Mouse (Mus musculus) embryonic fibroblast, embryonic 13.5 days (primary cell): Measurements from ENCODE around the gene Rapgef4. TPM values are rescaled to one million over a fixed set of nuclear protein-coding genes. Genes with fewer than 3 reads are reported as not detected.

ENCODE experiments used
- H3K27ac ChIP-seq: 2 replicates; pipeline ENCODE4 v1.5.1; 2012; ENCODE audit warnings: low read length, control low read depth, inconsistent platforms; ENCODE audit not compliant: insufficient read depth
- H3K4me1 ChIP-seq: 2 replicates; pipeline ENCODE4 v1.6.1; 2011; ENCODE audit warnings: low read length; ENCODE audit not compliant: control insufficient read depth, insufficient read depth
- H3K4me3 ChIP-seq: 2 replicates; pipeline ENCODE4 v1.5.1; 2011; ENCODE audit warnings: mild to moderate bottlenecking, control low read depth, low read length; ENCODE audit not compliant: insufficient read depth
- CTCF ChIP-seq: IDR thresholded peaks from 2 replicates; pipeline ENCODE4 v1.5.1; 2011; ENCODE audit warnings: mild to moderate bottlenecking, control low read depth, low read length, moderate library complexity, borderline replicate concordance; ENCODE audit not compliant: insufficient read depth
- POLR2A ChIP-seq: IDR thresholded peaks from 2 replicates; pipeline ENCODE4 v1.6.1; 2011; ENCODE audit warnings: low read depth, mild to moderate bottlenecking, control low read depth, low read length, moderate library complexity
- polyA plus RNA-seq: library from polyadenylated mRNA; stranded (reverse); fragments of >200 nt; gene quantifications from 2 replicates; pipeline ENCODE4 v1.2.4, GENCODE M21; 2011; ENCODE audit warnings: low read depth; ENCODE audit not compliant: missing spikeins, insufficient read length

The Rapgef4 gene
- polyA plus RNA-seq, 1 experiment = not detected

- Histone ChIP-seq H3K4me3 (no peak overlapping the region), H3K4me1 (no peaks in the 10 kb centered on the region), H3K27ac (no peak overlapping the region)
- no peak for TF ChIP-seq CTCF
- TF ChIP-seq POLR2A = no peak
Observed at GRCm38 (mm10) chr2:72242910-72243675, 262.1 kb downstream of the Rapgef4 start.

GRCm38 (mm10) chr2:72245631-72246030, 264.6 kb downstream of the Rapgef4 start:
- no peak overlapping the region for H3K27ac ChIP-seq
- TF ChIP-seq POLR2A (no peak), CTCF (no peak)
- H3K4me3 ChIP-seq = no peak overlapping the region
- no peaks in the 10 kb centered on the region for H3K4me1 ChIP-seq

DNA sequence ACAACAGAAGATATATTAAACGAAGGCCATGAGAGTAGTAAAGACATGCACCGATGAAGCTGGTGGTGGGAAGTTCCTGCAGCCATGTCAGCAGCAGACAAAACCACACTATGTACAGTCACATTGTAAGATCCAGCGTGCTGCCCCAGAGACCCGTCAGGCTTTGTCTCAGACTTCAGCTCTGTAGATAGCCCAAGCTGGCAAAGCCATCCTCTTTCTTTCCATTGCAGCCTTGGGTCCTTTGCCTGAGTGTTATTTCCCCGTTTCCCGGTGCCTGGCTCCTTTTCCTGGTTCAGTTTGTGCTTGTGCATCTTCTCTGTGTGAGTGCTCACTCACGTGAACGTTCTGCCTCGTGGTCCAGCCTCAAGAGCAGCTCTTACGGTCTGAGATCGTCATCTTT, 265.3 kb downstream of the Rapgef4 start:
- Histone ChIP-seq H3K27ac (no peak overlapping the region), H3K4me1 (no peaks in the 10 kb centered on the region), H3K4me3 (no peak overlapping the region)
- TF ChIP-seq CTCF = no peak
- no peak for TF ChIP-seq POLR2A

GRCm38 (mm10) chr2:72247819-72248218, 266.8 kb downstream of the Rapgef4 start:
- no peak overlapping the region for H3K4me3 ChIP-seq
- no peak overlapping the region for H3K27ac ChIP-seq
- no peaks in the 10 kb centered on the region for H3K4me1 ChIP-seq
- TF ChIP-seq CTCF (no peak), POLR2A (no peak)

GRCm38 (mm10) chr2:72252510-72253505, 271.8 kb downstream of the Rapgef4 start:
- TF ChIP-seq POLR2A (no peak), CTCF (no peak)
- H3K27ac ChIP-seq = no peak overlapping the region
- H3K4me3 ChIP-seq = no peak overlapping the region
- no peaks in the 10 kb centered on the region for H3K4me1 ChIP-seq

DNA sequence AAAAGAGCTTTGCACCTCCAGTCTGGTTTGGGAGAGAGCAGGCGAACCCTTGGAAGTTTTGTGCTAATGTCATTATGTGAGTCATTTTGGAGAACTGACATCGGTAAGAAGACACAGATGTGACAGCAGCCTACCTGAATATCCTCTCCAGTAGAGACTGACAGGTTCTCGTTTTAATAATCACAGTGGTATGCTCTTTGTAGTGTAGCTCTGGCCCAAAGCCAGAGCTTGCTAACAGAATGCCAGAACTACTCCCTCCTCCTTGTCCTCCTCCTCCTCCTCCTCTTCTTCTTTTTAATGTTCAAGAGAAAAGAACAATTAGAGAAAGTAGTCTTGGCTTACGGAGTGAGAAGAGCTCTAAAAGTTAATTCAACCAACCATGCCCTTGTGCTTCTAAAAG, 272.8 kb downstream of the Rapgef4 start:
- TF ChIP-seq POLR2A (no peak), CTCF (no peak)
- Histone ChIP-seq H3K4me1 (no peaks in the 10 kb centered on the region), H3K27ac (no peak overlapping the region), H3K4me3 (no peak overlapping the region)

GRCm38 (mm10) chr2:72254813-72255582, 274.0 kb downstream of the Rapgef4 start:
- H3K4me1 ChIP-seq = no peaks in the 10 kb centered on the region
- no peak overlapping the region for H3K4me3 ChIP-seq
- TF ChIP-seq POLR2A (no peak), CTCF (no peak)
- H3K27ac ChIP-seq = no peak overlapping the region

- H3K4me3 ChIP-seq = no peak overlapping the region
- H3K4me1 ChIP-seq = no peaks in the 10 kb centered on the region
- TF ChIP-seq POLR2A (no peak), CTCF (no peak)
- H3K27ac ChIP-seq = no peak overlapping the region
Observed at GRCm38 (mm10) chr2:72260704-72261103, 279.7 kb downstream of the Rapgef4 start.

DNA sequence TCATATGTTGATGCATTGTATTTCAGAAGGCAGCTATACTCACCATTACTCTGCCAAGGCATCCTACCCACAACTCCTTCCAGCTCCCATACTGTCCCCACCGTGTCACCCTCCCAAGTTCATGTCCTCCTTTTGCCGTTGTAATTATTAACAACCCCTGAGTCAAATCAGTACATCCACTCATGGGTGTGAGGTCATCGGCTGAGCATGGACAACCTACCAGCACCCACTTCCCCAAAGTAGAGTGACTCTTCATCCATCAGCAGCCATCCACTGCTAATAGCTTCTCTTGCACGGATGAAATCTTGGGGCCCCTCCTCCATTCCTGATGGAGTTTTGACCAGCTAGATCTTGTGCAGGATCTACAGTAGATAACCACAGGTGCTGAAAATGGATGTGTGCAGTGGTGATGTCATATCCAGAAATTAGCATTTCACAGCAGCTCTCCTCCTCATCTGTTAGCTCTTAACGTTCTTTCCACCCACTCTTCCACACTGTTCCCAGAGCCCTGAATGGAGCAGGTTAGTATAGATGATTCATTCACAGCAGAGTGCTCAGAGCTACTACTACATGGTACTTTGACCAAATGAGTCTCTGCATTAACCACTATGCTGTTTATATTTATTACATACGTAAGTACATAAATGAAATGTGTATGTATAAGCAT, 281.9 kb downstream of the Rapgef4 start:
- no peak overlapping the region for H3K27ac ChIP-seq
- TF ChIP-seq POLR2A (no peak), CTCF (no peak)
- no peaks in the 10 kb centered on the region for H3K4me1 ChIP-seq
- no peak overlapping the region for H3K4me3 ChIP-seq
